Mouse (Mus musculus) lung, adult 2 months (tissue): ENCODE results near the gene Gipc3.
A peak's percentile ranks its signal among the peaks of the same experiment; 100 is the strongest.

Experiments used
- CTCF ChIP-seq: fragments of 200-500 bp; IDR thresholded peaks from 2 replicates; pipeline ENCODE4 v1.5.1; 2011; ENCODE audit warnings: mild to moderate bottlenecking, low read length, control low read depth; ENCODE audit not compliant: insufficient read depth
- POLR2A ChIP-seq: fragments of 200-500 bp; IDR thresholded peaks from 2 replicates; pipeline ENCODE4 v1.6.1; 2011; ENCODE audit warnings: low read depth, mild to moderate bottlenecking, control low read depth, low read length, borderline replicate concordance; ENCODE audit errors: extremely low read depth

GRCm38 (mm10) chr10:81292554-81293333 is 50.3 kb downstream of the Gipc3 start, which contains the start of gene Pip5k1c:
- TF ChIP-seq POLR2A (peak; percentile 68), CTCF (peak; percentile 81)
